Mouse (Mus musculus): ENCODE measurements around the gene Npas3. TPM values are rescaled to one million over a fixed set of nuclear protein-coding genes. Genes with fewer than 3 reads are reported as not detected.

Gene Npas3
- polyA plus RNA-seq, 1 experiment = 1.2 TPM

- H3K27ac ChIP-seq (ENCODE audit: insufficient read depth, low read length) = no peak overlapping the region
- peaks cover 5% of the 10 kb centered on the region for H3K4me1 ChIP-seq (ENCODE audit: control insufficient read depth, insufficient read depth, low read length)
- TF ChIP-seq CTCF (IDR thresholded peaks at IDR 0.05; ENCODE audit: low read depth, low read length) = no peak
- no peak for TF ChIP-seq EP300 (IDR thresholded peaks at IDR 0.05; ENCODE audit: insufficient read depth, low read depth, low read length)
- TF ChIP-seq POLR2A (IDR thresholded peaks at IDR 0.05; ENCODE audit: insufficient read depth, low read length) = no peak
- H3K9me3 ChIP-seq (replicated peaks; ENCODE audit: control insufficient read depth, insufficient read depth, low read length, poor library complexity, severe bottlenecking) = no peaks in the 10 kb centered on the region
- no peak overlapping the region for H3K4me3 ChIP-seq (ENCODE audit: low read depth, low read length)
- H3K36me3 ChIP-seq (ENCODE audit: control insufficient read depth, insufficient read depth, low read length, poor library complexity, severe bottlenecking) = no peaks in the 10 kb centered on the region
- H3K27me3 ChIP-seq (ENCODE audit: control insufficient read depth, insufficient read depth, low read length, poor library complexity, severe bottlenecking) = no peaks in the 10 kb centered on the region
- no peak overlapping the region for H3K9ac ChIP-seq (ENCODE audit: low read depth, poor library complexity, severe bottlenecking)
Measured at GRCm38 (mm10) chr12:53985851-53986842, 737.7 kb downstream of the Npas3 start.

- Histone ChIP-seq H3K27ac (ENCODE audit: insufficient read depth, low read length) (no peak overlapping the region), H3K9ac (ENCODE audit: low read depth, poor library complexity, severe bottlenecking) (no peak overlapping the region), H3K27me3 (ENCODE audit: control insufficient read depth, insufficient read depth, low read length, poor library complexity, severe bottlenecking) (no peaks in the 10 kb centered on the region), H3K9me3 (replicated peaks; ENCODE audit: control insufficient read depth, insufficient read depth, low read length, poor library complexity, severe bottlenecking) (no peaks in the 10 kb centered on the region), H3K4me3 (ENCODE audit: low read depth, low read length) (no peak overlapping the region), H3K36me3 (ENCODE audit: control insufficient read depth, insufficient read depth, low read length, poor library complexity, severe bottlenecking) (no peaks in the 10 kb centered on the region), H3K4me1 (ENCODE audit: control insufficient read depth, insufficient read depth, low read length) (no peaks in the 10 kb centered on the region)
- TF ChIP-seq POLR2A (IDR thresholded peaks at IDR 0.05; ENCODE audit: insufficient read depth, low read length) = no peak
- peak; percentile 45 for TF ChIP-seq CTCF (IDR thresholded peaks at IDR 0.05; ENCODE audit: low read depth, low read length)
Measured at GRCm38 (mm10) chr12:53992411-53992810, 743.9 kb downstream of the Npas3 start.

- Histone ChIP-seq H3K27ac (ENCODE audit: insufficient read depth, low read length) (no peak overlapping the region), H3K36me3 (ENCODE audit: control insufficient read depth, insufficient read depth, low read length, poor library complexity, severe bottlenecking) (no peaks in the 10 kb centered on the region), H3K9ac (ENCODE audit: low read depth, poor library complexity, severe bottlenecking) (no peak overlapping the region), H3K4me3 (ENCODE audit: low read depth, low read length) (no peak overlapping the region), H3K9me3 (replicated peaks; ENCODE audit: control insufficient read depth, insufficient read depth, low read length, poor library complexity, severe bottlenecking) (no peaks in the 10 kb centered on the region), H3K27me3 (ENCODE audit: control insufficient read depth, insufficient read depth, low read length, poor library complexity, severe bottlenecking) (no peaks in the 10 kb centered on the region), H3K4me1 (ENCODE audit: control insufficient read depth, insufficient read depth, low read length) (no peaks in the 10 kb centered on the region)
- TF ChIP-seq POLR2A (IDR thresholded peaks at IDR 0.05; ENCODE audit: insufficient read depth, low read length) (no peak), EP300 (IDR thresholded peaks at IDR 0.05; ENCODE audit: insufficient read depth, low read depth, low read length) (no peak), CTCF (IDR thresholded peaks at IDR 0.05; ENCODE audit: low read depth, low read length) (no peak)
Measured at GRCm38 (mm10) chr12:53995710-53996109, 747.2 kb downstream of the Npas3 start.

- H3K4me3 ChIP-seq (ENCODE audit: low read depth, low read length) = no peak overlapping the region
- H3K27ac ChIP-seq (ENCODE audit: insufficient read depth, low read length) = no peak overlapping the region
- TF ChIP-seq CTCF (IDR thresholded peaks at IDR 0.05; ENCODE audit: low read depth, low read length) (no peak), POLR2A (IDR thresholded peaks at IDR 0.05; ENCODE audit: insufficient read depth, low read length) (no peak), EP300 (IDR thresholded peaks at IDR 0.05; ENCODE audit: insufficient read depth, low read depth, low read length) (no peak)
- H3K27me3 ChIP-seq (ENCODE audit: control insufficient read depth, insufficient read depth, low read length, poor library complexity, severe bottlenecking) = no peaks in the 10 kb centered on the region
- H3K36me3 ChIP-seq (ENCODE audit: control insufficient read depth, insufficient read depth, low read length, poor library complexity, severe bottlenecking) = no peaks in the 10 kb centered on the region
- no peak overlapping the region for H3K9ac ChIP-seq (ENCODE audit: low read depth, poor library complexity, severe bottlenecking)
- H3K4me1 ChIP-seq (ENCODE audit: control insufficient read depth, insufficient read depth, low read length) = no peaks in the 10 kb centered on the region
- H3K9me3 ChIP-seq (replicated peaks; ENCODE audit: control insufficient read depth, insufficient read depth, low read length, poor library complexity, severe bottlenecking) = no peaks in the 10 kb centered on the region
Measured at GRCm38 (mm10) chr12:53997141-53997540, 748.7 kb downstream of the Npas3 start.

GRCm38 (mm10) chr12:53999647-54000637 is 751.5 kb downstream of the Npas3 start:
- Histone ChIP-seq H3K9me3 (replicated peaks; ENCODE audit: control insufficient read depth, insufficient read depth, low read length, poor library complexity, severe bottlenecking) (no peaks in the 10 kb centered on the region), H3K9ac (ENCODE audit: low read depth, poor library complexity, severe bottlenecking) (no peak overlapping the region), H3K4me1 (ENCODE audit: control insufficient read depth, insufficient read depth, low read length) (no peaks in the 10 kb centered on the region), H3K27ac (ENCODE audit: insufficient read depth, low read length) (no peak overlapping the region), H3K4me3 (ENCODE audit: low read depth, low read length) (no peak overlapping the region), H3K36me3 (ENCODE audit: control insufficient read depth, insufficient read depth, low read length, poor library complexity, severe bottlenecking) (no peaks in the 10 kb centered on the region), H3K27me3 (ENCODE audit: control insufficient read depth, insufficient read depth, low read length, poor library complexity, severe bottlenecking) (no peaks in the 10 kb centered on the region)
- TF ChIP-seq POLR2A (IDR thresholded peaks at IDR 0.05; ENCODE audit: insufficient read depth, low read length) (no peak), EP300 (IDR thresholded peaks at IDR 0.05; ENCODE audit: insufficient read depth, low read depth, low read length) (no peak)

Data from ES-Bruce4 (cell line).